ENCODE assay signal across 21 mouse cellular contexts in genomic region chr5:84346728-84347499, GRCm38 (mm10).
"Had no signal": no experiment of that assay in that cellular context is flagged by ENCODE, and none has a peak within 500 bp of the region (broad histone marks: within the 10 kb centered on the region; RNA-seq: fewer than 3 reads in every experiment).

No protein-coding gene starts in this region.

- H3K27me3 ChIP-seq: limb, embryonic 13.5 days; liver, embryonic 12.5 days; liver, embryonic 15.5 days; lung, embryonic 15.5 days; megakaryocyte, embryonic 14.5 days; neural tube, embryonic 12.5 days; neural tube, embryonic 15.5 days; stomach, embryonic 15.5 days had no signal

- H3K36me3 ChIP-seq: limb, embryonic 10.5 days; limb, embryonic 13.5 days; liver, embryonic 12.5 days; liver, embryonic 15.5 days; lung, embryonic 15.5 days; neural tube, embryonic 12.5 days; neural tube, embryonic 15.5 days; stomach, embryonic 15.5 days had no signal

- H3K4me2 ChIP-seq: limb, embryonic 13.5 days; liver, embryonic 12.5 days; liver, embryonic 15.5 days; lung, embryonic 15.5 days; neural tube, embryonic 12.5 days; neural tube, embryonic 15.5 days; stomach, embryonic 15.5 days had no signal

- H3K9ac ChIP-seq: limb, embryonic 13.5 days; liver, embryonic 12.5 days; liver, embryonic 15.5 days; lung, embryonic 15.5 days; neural tube, embryonic 12.5 days; neural tube, embryonic 15.5 days; stomach, embryonic 15.5 days had no signal

- H3K4me3 ChIP-seq: limb, embryonic 10.5 days; limb, embryonic 13.5 days; liver, embryonic 12.5 days; liver, embryonic 15.5 days; lung, embryonic 15.5 days; megakaryocyte, embryonic 14.5 days; neural tube, embryonic 12.5 days; neural tube, embryonic 15.5 days; stomach, embryonic 15.5 days had no signal

- DNase-seq: kidney, adult 2 months; kidney, postnatal 36 days; liver; lung, adult 18-20 months; lung, postnatal 10 days; lung, postnatal 36 days; right cerebral cortex, adult 18-20 months; right cerebral cortex, postnatal 25 days; spleen, adult 18-20 months; thymus, postnatal 25 days had no signal

- ATAC-seq: intestine, postnatal 0 days; liver, embryonic 12.5 days had no signal

- H3K4me1 ChIP-seq: limb, embryonic 10.5 days; limb, embryonic 13.5 days; liver, embryonic 12.5 days; liver, embryonic 15.5 days; lung, embryonic 15.5 days; megakaryocyte, embryonic 14.5 days; neural tube, embryonic 12.5 days; neural tube, embryonic 15.5 days; stomach, embryonic 15.5 days had no signal

- H3K27ac ChIP-seq: kidney, postnatal 0 days; limb, embryonic 10.5 days; limb, embryonic 13.5 days; liver, embryonic 12.5 days; liver, embryonic 15.5 days; lung, embryonic 15.5 days; neural tube, embryonic 12.5 days; neural tube, embryonic 15.5 days; stomach, embryonic 15.5 days had no signal

- H3K9me3 ChIP-seq: limb, embryonic 10.5 days; limb, embryonic 13.5 days; liver, embryonic 12.5 days; liver, embryonic 15.5 days; lung, embryonic 15.5 days; megakaryocyte, embryonic 14.5 days; neural tube, embryonic 12.5 days; neural tube, embryonic 15.5 days; stomach, embryonic 15.5 days had no signal
